Mouse (Mus musculus) forebrain, embryonic 14.5 days (tissue): ENCODE data around the gene Ugt2b38. TPM values are rescaled to one million over a fixed set of nuclear protein-coding genes. Genes with fewer than 3 reads are reported as not detected.
"Not testable (repeated sequence)": the region's sequence is repeated elsewhere in the genome, so short reads cannot be mapped to it uniquely, and the experiment has no call there.

Source experiments
- ATAC-seq: fragments of 200-750 bp; cut with Nextera tagmentation; 2 replicates; pipeline ENCODE4 v1.8.0; 2017; ENCODE audit warnings: mild to moderate bottlenecking, moderate library complexity
- DNase-seq: peaks from one replicate; pipeline ENCODE4 v3.0.0-alpha.2; 2015; ENCODE audit warnings: low spot score
- H3K27ac ChIP-seq: fragments of 300-500 bp; sonication (generic); 2 replicates; pipeline ENCODE4 v1.5.1; 2014; ENCODE audit warnings: low read depth, mild to moderate bottlenecking, control low read depth, low read length, moderate library complexity
- H3K27me3 ChIP-seq: fragments of 300-500 bp; sonication (generic); replicated peaks from 2 replicates; pipeline ENCODE4 v1.6.1; 2014; ENCODE audit warnings: low read length, control low read depth, mixed read lengths; ENCODE audit not compliant: control insufficient read depth, insufficient read depth
- H3K36me3 ChIP-seq: fragments of 300-500 bp; sonication (generic); 2 replicates; pipeline ENCODE4 v1.6.1; 2014; ENCODE audit warnings: low read length, control low read depth; ENCODE audit not compliant: control insufficient read depth, insufficient read depth
- H3K4me1 ChIP-seq: fragments of 300-500 bp; sonication (generic); 2 replicates; pipeline ENCODE4 v1.6.1; 2014; ENCODE audit warnings: antibody characterized with exemption, low read length, control low read depth; ENCODE audit not compliant: control insufficient read depth, insufficient read depth
- H3K4me2 ChIP-seq: fragments of 300-500 bp; sonication (generic); 2 replicates; pipeline ENCODE4 v1.6.1; 2014; ENCODE audit warnings: mild to moderate bottlenecking, control low read depth, low read length
- H3K4me3 ChIP-seq: fragments of 300-500 bp; sonication (generic); 2 replicates; pipeline ENCODE4 v1.5.1; 2014; ENCODE audit warnings: low read depth, low read length, control low read depth
- H3K9ac ChIP-seq: fragments of 300-500 bp; sonication (generic); 2 replicates; pipeline ENCODE4 v1.6.1; 2014; ENCODE audit warnings: mild to moderate bottlenecking, low read length, control low read depth, moderate library complexity
- H3K9me3 ChIP-seq: fragments of 300-500 bp; sonication (generic); replicated peaks from 2 replicates; pipeline ENCODE4 v1.6.1; 2016; ENCODE audit warnings: low read length, control low read depth, mixed read lengths; ENCODE audit not compliant: control insufficient read depth
- WGBS: fragments of 180-500 bp; shearing (Covaris S2); extraction: QIAGEN DNeasy Blood & Tissue Kit; methylation state at CpG from one replicate; pipeline ENCODE4 v1.1.7; 2014; 5-methylcytosine and 5-hydroxymethylcytosine counted together
- polyA plus RNA-seq: library from polyadenylated mRNA; unstranded; fragments of >200 nt; fragmentation: Nextera tagmentation; extraction: Ambion mirVana; gene quantifications from 2 replicates; pipeline ENCODE4 v1.2.1, GENCODE M21; 2014

The Ugt2b38 gene
- polyA plus RNA-seq, 1 experiment from 2014 or later: not detected

GRCm38 (mm10) chr5:87390818-87391217 is 33.2 kb downstream of the Ugt2b38 start:
- H3K27ac ChIP-seq: no peak overlapping the region
- H3K4me2 ChIP-seq: no peak overlapping the region
- H3K36me3 ChIP-seq: no peaks in the 10 kb centered on the region
- WGBS: 83% methylated on average over 2 of the region's 2 CpGs
- no peaks in the 10 kb centered on the region for H3K9me3 ChIP-seq
- H3K4me1 ChIP-seq: no peaks in the 10 kb centered on the region
- no peak for DNase-seq
- H3K4me3 ChIP-seq: no peak overlapping the region
- no peak for ATAC-seq
- H3K9ac ChIP-seq: no peak overlapping the region
- H3K27me3 ChIP-seq: no peaks in the 10 kb centered on the region

GRCm38 (mm10) chr5:87380234-87380633 is 43.8 kb downstream of the Ugt2b38 start:
- no peak for DNase-seq

GRCm38 (mm10) chr5:87379825-87380224 is 44.2 kb downstream of the Ugt2b38 start:
- no peaks in the 10 kb centered on the region for H3K27me3 ChIP-seq
- no peaks in the 10 kb centered on the region for H3K36me3 ChIP-seq
- H3K4me3 ChIP-seq: no peak overlapping the region
- no peak for DNase-seq
- H3K4me2 ChIP-seq: no peak overlapping the region
- H3K9me3 ChIP-seq: no peaks in the 10 kb centered on the region
- no peaks in the 10 kb centered on the region for H3K4me1 ChIP-seq
- H3K27ac ChIP-seq: no peak overlapping the region
- no peak overlapping the region for H3K9ac ChIP-seq
- ATAC-seq: no peak

More at GRCm38 (mm10) chr5:87380234-87380633, 43.8 kb downstream of the Ugt2b38 start:
- Histone ChIP-seq H3K4me1 (no peaks in the 10 kb centered on the region), H3K4me3 (no peak overlapping the region), H3K27ac (no peak overlapping the region), H3K9me3 (no peaks in the 10 kb centered on the region), H3K27me3 (no peaks in the 10 kb centered on the region), H3K36me3 (no peaks in the 10 kb centered on the region), H3K9ac (no peak overlapping the region), H3K4me2 (no peak overlapping the region)
- no peak for ATAC-seq
- WGBS: 87% methylated on average over 2 of the region's 2 CpGs

GRCm38 (mm10) chr5:87375874-87376383 is 48.1 kb downstream of the Ugt2b38 start:
- no peak overlapping the region for H3K4me3 ChIP-seq

GRCm38 (mm10) chr5:87373502-87373863 is 50.5 kb downstream of the Ugt2b38 start:
- Histone ChIP-seq H3K9me3 (no peaks in the 10 kb centered on the region), H3K4me3 (no peak overlapping the region), H3K27me3 (no peaks in the 10 kb centered on the region), H3K4me2 (no peak overlapping the region), H3K27ac (no peak overlapping the region), H3K9ac (no peak overlapping the region), H3K4me1 (no peaks in the 10 kb centered on the region), H3K36me3 (no peaks in the 10 kb centered on the region)
- WGBS: 68% methylated on average over 1 of the region's 1 CpGs
- DNase-seq (no peak), ATAC-seq (no peak)

More at GRCm38 (mm10) chr5:87375874-87376383, 48.1 kb downstream of the Ugt2b38 start:
- no peak overlapping the region for H3K9ac ChIP-seq
- H3K27me3 ChIP-seq: no peaks in the 10 kb centered on the region
- no peak overlapping the region for H3K4me2 ChIP-seq
- no peaks in the 10 kb centered on the region for H3K36me3 ChIP-seq
- no peak overlapping the region for H3K27ac ChIP-seq
- H3K4me1 ChIP-seq: no peaks in the 10 kb centered on the region
- 84% methylated on average over 3 of the region's 3 CpGs for WGBS
- no peak for DNase-seq
- H3K9me3 ChIP-seq: no peaks in the 10 kb centered on the region
- no peak for ATAC-seq

- not testable (repeated sequence) for H3K9ac ChIP-seq, H3K4me1 ChIP-seq, H3K36me3 ChIP-seq, H3K27me3 ChIP-seq, ATAC-seq, H3K27ac ChIP-seq, H3K4me3 ChIP-seq, DNase-seq, H3K4me2 ChIP-seq, H3K9me3 ChIP-seq
- WGBS: 74% methylated on average over 4 of the region's 4 CpGs
Measured at GRCm38 (mm10) chr5:87372788-87373501, 51.1 kb downstream of the Ugt2b38 start.

Other genes with a start within 250 kb of the Ugt2b38 start
- gene Ugt2b37, start 169.4 kb downstream of the Ugt2b38 start, polyA plus RNA-seq: not detected in 2 replicates
- gene Ugt2a3, start 87.0 kb downstream of the Ugt2b38 start, polyA plus RNA-seq: not detected in 2 replicates
- not detected in 2 replicates for gene Ugt2a2, start 58.1 kb upstream of the Ugt2b38 start, polyA plus RNA-seq
- not detected in 2 replicates for gene Gm43638, start 62.6 kb upstream of the Ugt2b38 start, polyA plus RNA-seq
- not detected in 2 replicates for gene Ugt2a1, start 66.7 kb upstream of the Ugt2b38 start, polyA plus RNA-seq
- not detected in 2 replicates for gene Sult1b1, start 114.0 kb upstream of the Ugt2b38 start, polyA plus RNA-seq
- gene Sult1d1, start 144.8 kb upstream of the Ugt2b38 start, polyA plus RNA-seq: not detected in 2 replicates
- not detected in 2 replicates for gene Sult1e1, start 167.4 kb upstream of the Ugt2b38 start, polyA plus RNA-seq
- not detected in 2 replicates for gene Csn1s1, start 242.0 kb upstream of the Ugt2b38 start, polyA plus RNA-seq